Mouse (Mus musculus) hindlimb bud, embryonic 11.5 days (tissue): Measurements from ENCODE around the gene Arap1.
A peak's percentile ranks its signal among the peaks of the same experiment; 100 is the strongest.

Experiments
- DNase-seq: peaks from one replicate; pipeline ENCODE4 v3.0.0-alpha.2; 2012; ENCODE audit warnings: low read depth, low spot score; ENCODE audit errors: extremely low spot score

Arap1 gene

DNA sequence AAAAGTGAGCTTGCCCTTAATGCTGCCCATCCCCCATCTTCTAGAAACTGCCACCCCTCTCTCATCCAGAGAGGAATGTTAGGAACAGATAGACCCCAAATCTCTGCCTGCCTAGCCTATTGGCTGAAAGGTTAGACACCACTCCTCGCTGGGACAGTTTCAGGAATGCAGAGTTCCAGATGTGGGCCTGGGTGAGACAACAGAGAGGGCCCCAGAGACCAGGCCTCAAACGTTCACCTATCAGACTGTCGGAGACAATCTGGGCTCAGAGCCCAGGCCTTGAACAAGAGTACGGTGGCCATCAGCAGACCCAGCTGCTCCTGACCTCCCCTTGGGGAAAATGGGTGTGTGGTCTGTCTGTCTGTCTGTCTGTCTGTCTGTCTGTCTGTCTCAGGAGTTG lies 45.1 kb downstream of the Arap1 start:
- DNase-seq: no peak

DNA sequence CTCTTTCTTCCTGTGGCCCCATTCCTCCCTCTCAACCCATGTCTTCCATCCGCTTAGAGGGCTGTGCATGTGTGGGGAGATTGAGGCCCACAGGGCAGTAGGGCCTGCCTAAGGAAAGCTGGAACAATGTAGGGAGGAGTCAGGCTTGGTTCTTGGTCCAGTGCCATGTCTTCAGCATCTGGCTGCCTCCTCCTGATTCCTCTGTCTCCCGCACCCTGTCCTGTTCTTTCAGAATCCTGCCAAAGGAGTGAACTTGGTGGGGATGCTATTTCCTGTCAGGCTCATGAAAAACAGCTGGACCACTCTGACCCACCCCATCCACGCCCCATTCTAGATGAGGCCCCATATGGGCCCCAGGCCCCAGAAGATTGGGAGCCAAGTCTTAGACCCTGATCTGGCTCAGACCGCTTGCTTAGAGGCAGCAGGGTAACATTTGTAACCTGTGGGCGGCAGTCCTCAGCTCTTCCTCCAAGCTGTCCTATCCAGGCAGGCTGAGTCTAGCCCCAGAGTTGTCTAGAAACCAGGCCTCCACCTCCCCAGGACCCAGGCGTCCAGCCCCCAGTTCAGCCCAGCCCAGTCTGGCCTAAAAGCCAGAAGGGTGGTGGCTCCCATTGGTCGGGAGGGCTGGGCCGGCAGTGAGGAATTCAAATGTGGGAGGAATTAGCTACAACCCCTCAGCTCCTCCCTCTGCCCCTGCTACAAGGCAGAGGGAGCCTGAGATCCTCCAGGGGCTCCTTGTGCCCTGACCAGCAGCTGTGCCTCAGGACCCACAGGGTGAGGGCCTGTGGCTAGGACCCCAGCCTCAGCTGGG lies 46.0 kb downstream of the Arap1 start:
- DNase-seq: no peak

DNA sequence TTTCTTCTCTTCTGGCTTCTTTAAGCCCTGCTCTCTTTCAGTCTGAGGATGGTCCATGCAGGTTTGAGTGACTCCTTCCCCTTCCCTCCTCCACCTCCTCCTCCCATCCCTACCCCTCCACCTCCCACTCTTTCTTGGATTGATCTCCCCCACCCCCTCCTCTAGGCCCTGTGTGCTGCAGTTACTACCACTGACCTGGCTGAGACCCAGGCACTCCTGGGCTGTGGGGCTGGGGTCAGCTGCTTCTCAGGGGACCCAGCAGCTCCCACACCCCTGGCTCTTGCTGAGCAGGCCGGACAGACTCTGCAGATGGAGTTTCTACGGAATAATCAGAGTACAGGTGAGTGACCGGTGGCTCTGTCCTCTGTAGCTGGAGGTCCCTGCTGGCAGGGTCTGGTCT lies 46.7 kb downstream of the Arap1 start:
- DNase-seq: no peak

DNA sequence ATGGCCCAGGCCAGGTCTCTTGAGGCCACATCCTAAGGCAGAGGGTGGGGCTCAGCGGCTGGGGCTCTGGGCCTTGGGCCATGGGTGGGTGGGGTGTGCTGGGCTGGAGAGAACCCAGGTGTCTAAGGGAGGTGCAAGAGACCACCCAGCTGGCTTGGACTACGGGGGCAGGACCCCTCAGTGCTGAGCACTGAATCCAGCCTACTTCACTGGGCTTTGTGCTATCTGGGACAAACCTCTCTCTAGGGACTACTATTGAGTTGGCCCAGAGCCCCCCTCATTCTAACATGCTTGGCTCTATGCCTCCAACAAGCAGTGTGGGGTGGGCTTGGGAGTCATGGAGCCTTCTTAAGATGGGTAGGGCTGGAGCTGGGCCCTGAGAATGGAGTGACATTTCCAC lies 47.6 kb downstream of the Arap1 start:
- no peak for DNase-seq

DNA sequence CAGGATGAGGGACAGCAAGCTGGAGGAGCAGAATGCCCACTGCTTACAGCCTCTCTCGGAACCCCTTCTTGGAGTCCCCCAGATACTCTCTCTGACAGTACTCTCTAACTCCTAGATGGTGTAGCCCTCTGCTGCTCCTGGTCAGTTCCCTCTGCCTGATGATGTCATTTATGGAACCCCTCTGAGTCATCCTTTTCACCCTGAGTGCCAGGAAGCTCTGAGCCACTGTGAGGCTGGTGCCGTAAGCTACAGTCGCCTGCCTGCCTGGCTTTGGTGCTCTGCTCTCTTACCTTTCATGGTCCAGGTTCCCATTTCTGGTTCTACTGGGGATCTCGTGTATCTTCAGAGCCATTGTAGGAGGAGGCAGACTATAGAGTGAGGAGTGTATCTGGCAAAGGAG lies 49.3 kb downstream of the Arap1 start:
- no peak for DNase-seq

DNA sequence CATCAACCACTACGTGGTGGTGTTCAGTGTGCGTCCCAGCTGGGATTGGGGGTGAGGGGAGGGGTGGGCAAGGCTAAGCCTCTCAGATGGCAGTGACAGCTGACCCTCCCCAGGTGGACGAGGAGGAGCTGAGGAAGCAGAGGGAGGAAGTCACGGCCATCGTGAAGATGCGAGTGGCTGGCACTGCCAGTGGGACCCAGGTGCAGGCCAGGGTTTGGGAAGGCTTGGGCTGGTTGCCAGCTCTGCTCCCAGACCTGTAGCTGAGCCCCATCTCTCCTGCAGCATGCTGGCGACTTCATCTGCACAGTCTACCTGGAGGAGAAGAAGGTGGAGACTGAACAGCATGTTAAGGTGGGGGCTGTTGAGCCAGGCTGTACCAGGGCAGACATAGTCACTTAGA lies 53.6 kb downstream of the Arap1 start:
- DNase-seq: no peak

DNA sequence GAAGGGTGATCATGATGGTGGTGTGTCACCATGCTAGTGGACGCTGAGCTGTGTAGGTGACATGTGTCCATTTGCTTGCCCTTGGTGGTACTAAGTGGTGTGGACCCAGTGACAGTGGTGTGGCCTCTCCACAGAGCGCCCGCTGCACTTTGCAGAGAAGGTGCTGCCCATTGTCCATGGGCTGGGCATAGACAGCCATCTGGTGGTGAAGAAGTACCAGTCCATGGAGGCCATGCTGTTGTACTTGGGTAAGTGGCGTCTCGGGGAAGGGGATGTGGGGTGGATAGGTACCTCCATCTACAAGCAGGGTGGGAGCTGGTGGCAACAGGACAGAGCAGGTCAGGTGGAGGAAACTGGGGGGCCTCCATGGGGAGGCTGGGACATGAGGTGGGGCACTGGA lies 56.0 kb downstream of the Arap1 start:
- no peak for DNase-seq

DNA sequence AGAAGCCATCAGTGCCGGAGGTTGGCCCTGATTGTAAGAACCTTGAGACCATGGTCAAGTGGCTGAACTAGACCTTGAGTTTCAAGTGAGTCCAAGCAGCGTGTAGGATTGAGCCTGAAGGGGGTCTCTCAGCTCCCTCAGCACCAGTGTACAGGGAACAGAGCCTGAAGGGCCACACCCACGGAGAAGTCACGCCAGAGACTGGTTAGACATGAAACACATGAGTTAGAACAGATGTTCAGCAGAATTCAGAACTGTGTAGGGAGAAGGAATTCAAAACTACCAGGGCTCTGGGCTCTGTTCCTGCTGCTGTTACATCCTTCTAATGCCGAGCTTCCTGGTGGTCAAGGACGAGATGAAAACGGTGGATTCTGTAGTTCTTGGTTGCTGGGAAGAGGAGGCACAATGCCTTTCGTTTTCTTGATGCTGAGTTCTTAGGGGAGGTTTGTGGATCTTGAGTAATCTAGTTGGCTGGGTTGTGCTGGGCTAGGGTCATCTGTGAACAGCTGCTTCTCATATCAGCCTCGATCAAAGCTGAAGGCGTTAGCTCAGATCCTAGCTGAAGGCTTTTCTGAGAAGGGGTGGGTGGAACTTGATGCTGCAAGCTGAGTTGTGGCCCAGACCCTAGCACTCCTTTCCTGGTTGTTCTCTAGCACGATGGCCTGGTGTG lies 62.5 kb downstream of the Arap1 start, which contains the start of gene Gm45837:
Gm45837 (plus strand) TSS at position 620 of the 670 bp plus-strand sequence.
- DNase-seq: no peak

DNA sequence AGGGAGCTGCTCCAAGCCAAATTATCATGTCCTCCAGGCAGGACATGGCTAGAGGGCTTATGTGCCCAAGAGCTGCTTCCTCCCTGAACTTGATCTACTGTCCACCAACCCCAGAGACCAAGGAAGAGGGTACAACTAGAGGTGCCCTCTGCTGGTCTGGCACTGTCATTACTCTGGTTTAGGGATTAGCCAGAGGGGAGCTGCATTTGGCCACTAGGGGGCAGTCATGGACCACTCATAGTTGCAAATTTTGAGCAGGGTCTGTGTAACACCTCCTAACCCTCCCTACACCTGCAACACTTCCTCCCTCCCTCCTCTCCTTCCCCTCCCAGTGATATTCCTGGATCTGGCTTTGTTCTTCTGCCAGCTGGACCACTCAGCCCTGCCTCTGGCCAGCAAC lies 64.9 kb downstream of the Arap1 start:
- DNase-seq: peak; percentile 80

DNA sequence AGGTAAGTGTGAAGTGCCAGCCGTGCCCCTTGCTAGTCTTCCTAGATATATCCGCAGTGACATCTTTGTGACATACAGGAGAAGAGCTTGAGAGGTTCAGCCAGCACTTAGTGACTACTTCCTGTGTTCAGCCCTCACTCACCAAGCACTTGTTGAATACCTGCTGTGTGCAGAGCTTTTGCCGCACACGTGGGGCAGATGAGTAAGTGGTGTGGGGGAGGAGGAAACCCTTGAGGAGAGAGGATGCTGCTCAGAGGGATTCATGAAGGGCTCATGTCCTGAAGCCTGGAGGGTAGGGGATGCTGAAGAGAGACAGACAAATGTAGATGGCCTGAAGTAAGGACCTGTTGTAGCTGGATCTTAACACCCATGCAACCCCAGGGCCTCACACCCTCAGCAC lies 66.3 kb downstream of the Arap1 start:
- DNase-seq: no peak

DNA sequence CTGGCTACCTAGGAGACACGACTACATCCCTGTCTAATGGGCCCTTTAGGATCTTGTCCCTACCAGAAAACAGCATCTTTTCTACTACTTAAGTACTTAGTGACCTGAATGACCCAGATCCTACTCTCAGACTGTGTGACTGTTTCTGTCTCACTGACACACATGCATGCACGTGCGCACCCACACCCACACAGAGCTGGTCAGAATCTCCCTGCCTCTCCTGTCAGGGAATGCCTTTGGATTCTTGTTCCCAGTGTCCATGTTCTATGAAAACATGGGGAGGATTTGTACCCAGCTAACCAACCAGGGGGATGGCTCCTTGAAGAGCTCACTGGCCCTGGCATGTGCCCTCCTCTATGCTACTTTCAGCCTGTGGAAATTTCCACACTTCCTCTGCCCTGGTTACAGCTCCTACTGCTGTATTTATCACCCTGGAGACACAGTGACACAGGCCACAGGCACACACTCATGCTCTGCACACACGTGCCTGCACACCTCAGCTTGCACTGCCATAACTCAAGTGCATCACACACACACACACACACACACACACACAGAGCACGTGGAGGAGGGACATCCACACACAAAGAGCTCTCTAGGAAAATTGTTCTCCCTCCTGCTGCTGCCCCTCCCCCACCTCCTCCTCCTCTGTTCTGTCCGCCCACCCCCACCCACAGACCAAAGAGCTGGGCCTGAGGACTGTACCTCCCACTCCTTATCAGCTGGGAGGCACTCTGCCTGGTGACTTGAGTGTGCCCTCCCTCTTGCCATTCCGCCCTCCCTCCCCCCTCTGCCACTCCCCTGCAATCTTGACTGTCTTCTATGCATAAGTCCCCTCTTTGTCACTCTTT lies 67.0 kb downstream of the Arap1 start:
- no peak for DNase-seq

DNA sequence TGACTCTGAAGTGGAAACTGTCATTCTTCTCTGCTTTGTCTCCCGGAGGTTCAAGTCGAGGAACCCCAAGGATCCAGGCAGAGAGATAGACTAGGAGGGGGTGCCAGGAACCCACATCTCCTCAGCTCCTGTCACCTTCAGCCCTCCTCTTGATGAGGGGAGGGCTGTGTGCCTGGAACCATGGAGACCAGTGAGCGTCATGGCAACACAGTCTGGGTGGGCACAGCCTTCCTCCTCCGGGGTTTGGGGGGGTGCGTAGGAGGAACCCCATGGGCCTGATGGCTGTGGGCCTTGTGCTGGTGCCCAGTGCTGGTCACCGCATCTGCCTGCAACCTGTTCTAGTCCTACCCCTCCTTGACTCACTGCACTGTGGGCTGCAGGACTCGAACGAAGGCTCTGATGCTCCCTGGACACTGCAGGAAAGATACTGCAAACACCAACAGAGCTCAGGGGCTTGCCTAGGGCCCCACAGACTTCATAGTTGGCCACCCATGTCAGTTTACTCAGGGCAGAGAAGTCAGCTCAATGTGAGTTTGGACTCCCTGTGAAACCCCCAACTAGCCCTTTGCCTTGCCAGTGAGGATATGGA lies 67.7 kb downstream of the Arap1 start:
- DNase-seq: no peak

DNA sequence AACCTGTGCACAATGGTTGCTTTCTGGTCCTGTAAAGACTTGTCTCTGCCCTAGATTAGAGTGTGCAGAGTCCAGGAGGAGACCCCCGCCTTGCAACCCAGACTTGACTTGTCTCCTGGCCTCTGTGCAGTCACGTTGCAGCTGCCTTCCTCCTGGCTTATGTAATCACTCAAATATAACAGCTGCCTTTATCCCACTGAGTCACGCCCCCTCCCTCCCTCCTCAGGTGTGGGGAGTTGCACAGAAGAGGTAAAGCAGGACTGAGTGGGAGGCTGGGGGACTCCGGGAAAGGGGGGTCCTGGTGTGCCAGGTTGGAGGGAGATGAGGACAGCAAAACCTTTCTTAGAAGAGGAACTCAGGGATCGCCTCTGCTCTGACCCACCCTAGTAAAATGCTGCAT lies 68.5 kb downstream of the Arap1 start:
- DNase-seq: no peak

DNA sequence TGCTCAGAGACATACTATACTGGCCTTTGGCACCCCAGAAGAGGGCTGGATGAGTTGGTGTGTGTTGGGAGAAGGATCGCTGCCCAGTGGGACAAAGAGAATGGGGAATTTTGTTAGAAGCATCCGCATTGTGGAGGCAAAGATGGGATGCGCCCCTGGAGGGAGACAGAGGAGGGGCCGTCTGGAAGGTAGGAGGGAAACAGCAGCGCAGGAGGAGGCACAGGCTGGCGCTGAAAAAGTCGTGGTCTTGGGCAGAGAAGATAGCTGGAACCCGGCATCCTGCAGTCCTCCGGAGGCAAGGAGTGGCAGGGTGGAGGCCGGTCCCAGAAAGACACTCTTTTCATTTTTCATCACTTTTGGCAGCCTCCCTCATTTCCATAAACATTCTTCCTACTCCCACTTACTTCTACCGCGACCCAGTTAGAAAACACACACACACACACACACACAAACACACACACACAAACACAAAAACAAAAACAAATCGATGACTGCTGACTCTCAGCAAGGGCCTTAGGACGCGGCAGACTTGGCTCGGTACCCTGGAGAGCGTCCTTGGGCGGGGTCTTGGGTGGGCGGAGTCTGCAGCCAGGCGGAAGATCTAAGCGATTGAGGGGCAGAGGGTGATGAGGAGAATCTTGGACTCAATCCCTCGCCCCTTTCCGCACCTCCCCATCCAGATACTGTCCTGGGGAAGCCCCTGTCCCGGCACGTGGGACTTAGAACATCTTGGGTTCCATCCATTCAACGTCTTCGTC lies 71.3 kb downstream of the Arap1 start:
- DNase-seq: no peak

DNA sequence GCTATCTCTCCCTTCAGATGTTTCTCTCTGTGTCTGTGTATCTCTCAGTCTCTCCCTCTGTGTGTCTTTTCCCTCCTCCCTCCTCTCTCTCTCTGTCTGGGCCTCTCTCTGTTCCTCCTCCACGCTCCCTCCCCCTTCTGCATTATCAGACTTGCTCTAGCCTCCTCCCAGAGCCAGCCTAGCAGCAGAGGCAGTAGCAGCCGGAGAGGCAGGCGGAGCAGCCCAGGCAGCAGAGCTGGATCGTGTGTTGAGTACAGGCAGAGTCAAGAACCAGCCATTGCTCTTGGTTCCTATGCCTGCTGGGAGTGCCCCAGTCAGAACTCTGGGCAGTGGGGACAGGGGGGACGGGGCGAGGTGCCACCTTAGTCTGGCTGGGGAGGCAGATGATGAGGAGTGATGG lies 73.7 kb downstream of the Arap1 start, which contains the start of gene Pde2a:
Pde2a (plus strand) TSS at position 163 of the 400 bp plus-strand sequence.
- no peak for DNase-seq

DNA sequence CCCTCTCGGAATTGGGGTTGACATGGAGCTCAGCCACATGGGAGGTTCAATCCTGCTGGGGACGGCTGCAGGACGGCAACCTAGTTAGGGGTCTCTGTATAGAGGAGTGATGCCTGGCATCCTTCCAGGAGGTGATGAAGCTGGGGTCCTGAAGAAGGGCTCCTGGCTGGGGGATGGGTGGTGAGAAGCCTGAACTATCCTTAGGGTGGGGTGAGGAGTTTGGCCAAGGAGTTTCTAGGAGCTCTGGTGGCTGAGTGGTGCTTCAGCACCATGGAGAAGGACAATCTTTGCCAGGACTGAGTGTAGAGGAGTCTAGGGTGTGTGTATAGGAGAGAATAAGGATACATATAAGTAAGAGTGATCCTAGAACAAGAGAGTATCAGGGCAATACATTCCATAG lies 74.2 kb downstream of the Arap1 start:
- DNase-seq: peak; percentile 30

DNA sequence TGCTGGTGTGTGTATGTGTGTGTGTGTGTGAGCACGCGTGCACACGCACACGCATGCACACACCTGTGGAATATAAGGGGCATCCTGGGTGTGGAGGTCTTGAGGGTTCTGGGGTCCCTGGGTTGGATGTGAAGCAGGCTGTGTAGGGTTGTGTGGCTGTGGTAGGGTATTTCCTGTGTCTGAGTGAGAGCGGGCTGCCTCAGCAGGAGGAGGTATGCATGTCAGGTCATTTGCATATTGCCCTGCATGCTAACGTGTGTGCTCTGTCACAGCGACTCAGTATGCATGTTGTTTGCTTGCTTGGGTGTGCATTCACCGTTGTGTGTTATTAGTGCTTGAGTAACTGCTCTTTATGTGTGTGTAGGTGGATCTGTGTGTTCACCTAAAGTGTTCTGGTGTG lies 74.8 kb downstream of the Arap1 start:
- DNase-seq: no peak

DNA sequence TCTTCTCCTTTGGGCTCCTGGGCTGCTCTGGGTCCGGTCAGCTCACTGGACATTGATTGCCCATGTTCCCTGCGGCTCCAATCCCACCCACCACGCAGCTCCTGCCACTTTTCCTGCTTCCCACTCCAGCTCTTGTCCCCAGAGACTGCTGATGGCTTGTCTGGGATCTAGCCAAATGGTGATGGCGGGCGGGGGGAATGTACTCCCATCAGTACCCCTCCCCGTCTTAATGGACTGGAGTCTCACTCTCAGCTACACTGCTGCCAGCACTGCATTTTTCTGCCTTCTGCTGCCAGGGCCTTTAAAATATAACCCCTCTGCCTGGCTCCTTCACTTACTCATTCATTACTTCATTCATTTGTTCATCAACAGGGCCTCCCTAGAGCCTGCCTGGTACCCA lies 76.1 kb downstream of the Arap1 start:
- no peak for DNase-seq

DNA sequence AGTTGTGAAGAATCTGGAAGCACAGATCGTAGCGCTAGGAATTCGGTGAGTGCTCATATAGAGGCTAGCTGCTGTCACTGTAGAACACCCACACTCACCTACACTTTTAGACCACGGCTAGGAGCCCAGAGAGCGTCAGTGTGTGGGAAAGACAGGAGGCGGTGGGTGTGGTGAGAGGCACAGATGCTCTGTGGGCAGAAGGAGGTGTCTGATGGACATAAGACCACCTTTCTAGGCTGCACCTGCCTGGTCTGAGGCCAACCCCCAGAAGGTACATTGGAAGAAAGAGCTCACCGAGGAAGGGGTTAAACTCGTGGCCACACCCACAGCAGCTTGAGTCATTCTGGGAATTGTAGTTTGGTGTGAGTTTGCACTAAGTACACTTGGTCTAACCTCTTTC lies 78.8 kb downstream of the Arap1 start:
- no peak for DNase-seq

DNA sequence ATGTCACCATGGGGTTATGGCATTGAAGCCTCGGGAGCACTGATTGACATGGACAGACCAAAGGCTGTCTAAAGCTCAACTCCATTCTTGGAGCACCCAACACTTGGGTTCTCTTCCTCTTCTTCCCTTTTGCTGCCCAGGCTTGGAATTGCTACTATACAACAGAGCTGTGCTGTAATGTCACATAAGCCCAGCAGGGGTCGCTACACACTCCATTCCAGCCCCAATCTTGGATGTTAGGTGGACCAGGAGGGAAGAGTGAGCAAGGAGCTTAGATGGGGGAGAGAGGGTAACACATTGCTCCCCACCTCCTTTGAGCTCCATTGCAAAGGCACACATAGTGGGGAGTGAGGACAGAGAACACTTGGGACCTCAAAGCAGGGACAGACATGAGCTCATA lies 79.9 kb downstream of the Arap1 start:
- no peak for DNase-seq

DNA sequence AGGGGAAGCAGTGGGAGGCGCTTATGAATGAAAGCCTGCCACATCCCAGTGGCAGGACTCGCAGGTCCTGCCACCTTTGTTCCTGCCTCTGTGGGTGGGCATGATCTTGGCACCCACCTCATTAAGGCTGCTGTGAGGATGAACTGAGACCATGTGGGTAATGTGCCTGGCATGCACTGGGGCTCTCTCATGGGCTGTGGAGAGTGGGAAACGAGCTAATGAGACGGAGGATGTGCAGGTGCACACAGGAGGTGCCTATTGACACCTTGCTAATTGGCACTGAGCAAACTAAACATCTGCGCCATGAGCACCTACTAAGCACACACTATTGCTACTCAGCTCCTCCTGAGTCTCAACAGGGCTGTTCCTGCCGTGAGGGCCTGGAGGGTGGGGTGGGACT lies 87.2 kb downstream of the Arap1 start:
- no peak for DNase-seq
